Mouse (Mus musculus) ovary, adult 10 weeks (tissue): Measurements from ENCODE around the gene Dkk2. TPM values are rescaled to one million over a fixed set of nuclear protein-coding genes. Genes with fewer than 3 reads are reported as not detected.

ENCODE experiments used
- polyA plus RNA-seq: library from polyadenylated mRNA; stranded (reverse); fragments of 350-450 nt; fragmentation: Illumina TruSeq; extraction: RNeasy Lipid Tissue Mini Kit (QIAGEN cat#74804); gene quantifications from one replicate; pipeline ENCODE4 v1.2.3, GENCODE M21; 2014

Dkk2 gene
- 4.6 TPM for polyA plus RNA-seq

DNA sequence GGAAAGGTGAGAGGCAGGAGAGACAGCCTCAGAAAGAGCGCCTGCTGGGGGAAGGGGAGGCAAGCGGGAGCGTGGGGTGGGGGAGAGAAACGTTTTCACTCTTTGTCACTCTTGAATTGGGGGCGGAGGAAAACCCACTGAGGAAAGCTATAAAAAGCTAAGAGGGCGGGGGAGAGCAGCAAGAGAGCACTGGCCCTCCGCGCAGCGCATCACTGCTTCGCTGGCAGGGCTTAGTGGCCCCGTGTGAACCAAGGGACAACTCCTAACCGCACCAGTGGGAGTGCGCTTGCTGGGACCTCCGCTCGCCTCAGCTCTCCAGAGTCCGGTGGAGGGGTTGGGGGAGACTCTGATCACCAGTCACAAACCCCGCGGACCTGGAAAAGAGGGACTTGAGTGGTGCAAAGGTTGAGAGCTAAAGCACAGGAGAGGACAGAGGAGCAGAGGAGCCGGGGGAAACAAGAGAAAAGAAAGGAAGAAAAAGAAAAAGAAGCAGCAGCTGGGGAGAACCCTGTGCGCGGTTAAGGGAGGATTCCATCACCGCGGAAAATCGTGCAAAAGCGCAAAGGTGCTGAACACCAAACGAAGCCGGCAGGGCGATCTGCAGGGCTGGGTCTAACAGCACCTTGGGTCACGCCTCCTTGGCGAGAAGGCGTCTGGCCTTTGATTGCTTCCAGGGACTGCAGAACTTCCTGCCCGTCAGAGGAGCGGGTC lies at the start of gene Dkk2:
Gene Dkk2 (plus strand): TSS at position 181 of the 711 bp plus-strand sequence.

